Mouse (Mus musculus) CH12.LX (cell line): ENCODE measurements around the gene Olfr458. TPM values are rescaled to one million over a fixed set of nuclear protein-coding genes. Genes with fewer than 3 reads are reported as not detected.

Experiments
- DNase-seq: peaks from one replicate; pipeline ENCODE4 v3.0.0-alpha.2; 2013; ENCODE audit errors: extremely low read depth
- H3K27ac ChIP-seq: 2 replicates; pipeline ENCODE4 v1.5.1; 2012; ENCODE audit warnings: low read depth, mild to moderate bottlenecking, control low read depth, moderate library complexity; ENCODE audit not compliant: insufficient read depth
- H3K27me3 ChIP-seq: replicated peaks from 2 replicates; pipeline ENCODE3; 2012; ENCODE audit warnings: inconsistent platforms
- H3K36me3 ChIP-seq, 2 experiments: replicated peaks in 1 of 2; 2 replicates each; pipeline versions ENCODE3 to v1.6.1; 2012; ENCODE audit warnings: inconsistent platforms in 1 of 2, low read length in 1 of 2, mild to moderate bottlenecking in 1 of 2, mixed read lengths in 1 of 2, moderate library complexity in 1 of 2; ENCODE audit not compliant: control insufficient read depth in 1 of 2, insufficient read depth in 1 of 2
- H3K4me1 ChIP-seq, 2 experiments: 2 replicates each; pipeline ENCODE4 v1.6.1; 2012; ENCODE audit warnings: inconsistent platforms in 1 of 2, moderate library complexity in 1 of 2; ENCODE audit not compliant: insufficient read depth in 2 of 2, control insufficient read depth in 1 of 2
- H3K4me2 ChIP-seq: 2 replicates; pipeline ENCODE4 v1.6.1; 2012; ENCODE audit warnings: low read depth, mild to moderate bottlenecking, control low read depth; ENCODE audit not compliant: poor library complexity, insufficient read depth, severe bottlenecking
- H3K4me3 ChIP-seq, 3 experiments: fragments of 150-350 bp in 1 of 3; sonication (generic) in 1 of 3; replicated peaks in 1 of 3; 2 replicates each; pipeline versions ENCODE3 to v1.5.1; 2011 to 2012; ENCODE audit warnings: low read depth in 2 of 3, low read length in 2 of 3, mild to moderate bottlenecking in 2 of 3, moderate library complexity in 2 of 3, control low read depth in 1 of 3, improper control_type of control experiment in 1 of 3, inconsistent platforms in 1 of 3, mixed read lengths in 1 of 3; ENCODE audit not compliant: poor library complexity in 1 of 3
- H3K79me2 ChIP-seq: replicated peaks from 2 replicates; pipeline ENCODE4 v1.6.1; 2012; ENCODE audit warnings: mild to moderate bottlenecking, moderate library complexity; ENCODE audit not compliant: control insufficient read depth, poor library complexity, insufficient read depth, severe bottlenecking; ENCODE audit errors: extremely low read depth
- H3K9ac ChIP-seq: 2 replicates; pipeline ENCODE4 v1.6.1; 2012; ENCODE audit warnings: low read depth, mild to moderate bottlenecking, control low read depth, moderate library complexity; ENCODE audit not compliant: insufficient read depth
- H3K9me3 ChIP-seq: replicated peaks from 2 replicates; pipeline ENCODE3; 2012; ENCODE audit warnings: low read length, inconsistent platforms, mixed read lengths
- BHLHE40 ChIP-seq: IDR thresholded peaks from 2 replicates; pipeline ENCODE4 v1.6.1; 2011; ENCODE audit warnings: mild to moderate bottlenecking, low read depth, low read length, improper control_type of control experiment
- CHD1 ChIP-seq: IDR thresholded peaks from 2 replicates; pipeline ENCODE4 v1.6.1; 2012; ENCODE audit warnings: low read depth, low read length, improper control_type of control experiment, inconsistent platforms
- CHD2 ChIP-seq: IDR thresholded peaks from 2 replicates; pipeline ENCODE4 v1.6.1; 2011; ENCODE audit warnings: low read length, improper control_type of control experiment
- EP300 ChIP-seq: IDR thresholded peaks from 2 replicates; pipeline ENCODE4 v1.6.1; 2011; ENCODE audit warnings: low read length, improper control_type of control experiment
- ETS1 ChIP-seq: conservative IDR thresholded peaks from 2 replicates; pipeline ENCODE4 v1.6.1; 2012; ENCODE audit warnings: low read depth, mild to moderate bottlenecking, inconsistent platforms, low read length, improper control_type of control experiment, moderate library complexity
- IRF4 ChIP-seq: IDR thresholded peaks from 2 replicates; pipeline ENCODE4 v1.6.1; 2014; ENCODE audit warnings: low read depth, mild to moderate bottlenecking, inconsistent platforms, low read length, improper control_type of control experiment
- JUN ChIP-seq: IDR thresholded peaks from 2 replicates; pipeline ENCODE4 v1.6.1; 2011; ENCODE audit warnings: low read depth, mild to moderate bottlenecking, low read length, improper control_type of control experiment, moderate library complexity; ENCODE audit not compliant: insufficient read depth
- KAT2A ChIP-seq: IDR thresholded peaks from 2 replicates; pipeline ENCODE4 v1.6.1; 2012; ENCODE audit warnings: low read length, improper control_type of control experiment, inconsistent platforms; ENCODE audit not compliant: insufficient replicate concordance
- MAX ChIP-seq: IDR thresholded peaks from 2 replicates; pipeline ENCODE4 v1.6.1; 2011; ENCODE audit warnings: low read length, improper control_type of control experiment
- MAZ ChIP-seq: IDR thresholded peaks from 2 replicates; pipeline ENCODE4 v1.6.1; 2012; ENCODE audit warnings: low read depth, mild to moderate bottlenecking, inconsistent platforms, low read length, improper control_type of control experiment, moderate library complexity
- MEF2A ChIP-seq: IDR thresholded peaks from 2 replicates; pipeline ENCODE4 v1.6.1; 2014; ENCODE audit warnings: low read depth, mild to moderate bottlenecking, inconsistent platforms, low read length, improper control_type of control experiment, borderline replicate concordance
- MXI1 ChIP-seq: IDR thresholded peaks from 2 replicates; pipeline ENCODE4 v1.6.1; 2011; ENCODE audit warnings: mild to moderate bottlenecking, low read depth, low read length, improper control_type of control experiment
- MYC ChIP-seq: IDR thresholded peaks from 2 replicates; pipeline ENCODE4 v1.6.1; 2011; ENCODE audit warnings: low read depth, mild to moderate bottlenecking, improper control_type of control experiment, low read length
- NELFE ChIP-seq: IDR thresholded peaks from 2 replicates; pipeline ENCODE4 v1.6.1; 2011; ENCODE audit warnings: low read depth, low read length, improper control_type of control experiment
- NRF1 ChIP-seq: IDR thresholded peaks from 2 replicates; pipeline ENCODE4 v1.6.1; 2014; ENCODE audit warnings: low read depth, mild to moderate bottlenecking, inconsistent platforms, low read length, improper control_type of control experiment, moderate library complexity
- POLR2A ChIP-seq: IDR thresholded peaks from 2 replicates; pipeline ENCODE4 v1.6.1; 2011; ENCODE audit warnings: low read depth, mild to moderate bottlenecking, improper control_type of control experiment, low read length
- RAD21 ChIP-seq: IDR thresholded peaks from 2 replicates; pipeline ENCODE4 v1.6.1; 2011; ENCODE audit warnings: low read depth, mild to moderate bottlenecking, low read length, improper control_type of control experiment, moderate library complexity
- RCOR1 ChIP-seq: conservative IDR thresholded peaks from 2 replicates; pipeline ENCODE4 v1.6.1; 2012; ENCODE audit warnings: low read depth, mild to moderate bottlenecking, inconsistent platforms, low read length, improper control_type of control experiment
- SIN3A ChIP-seq: IDR thresholded peaks from 2 replicates; pipeline ENCODE4 v1.6.1; 2012; ENCODE audit warnings: low read length, improper control_type of control experiment, inconsistent platforms
- SMC3 ChIP-seq: IDR thresholded peaks from 2 replicates; pipeline ENCODE4 v1.6.1; 2011; ENCODE audit warnings: low read depth, low read length, improper control_type of control experiment
- TBP ChIP-seq: conservative IDR thresholded peaks from 2 replicates; pipeline ENCODE4 v1.6.1; 2011; ENCODE audit warnings: low read depth, low read length, improper control_type of control experiment
- TCF12 ChIP-seq: IDR thresholded peaks from 2 replicates; pipeline ENCODE4 v1.6.1; 2014; ENCODE audit warnings: low read depth, mild to moderate bottlenecking, inconsistent platforms, low read length, improper control_type of control experiment
- UBTF ChIP-seq: IDR thresholded peaks from 2 replicates; pipeline ENCODE4 v1.6.1; 2012; ENCODE audit warnings: low read depth, mild to moderate bottlenecking, inconsistent platforms, low read length, improper control_type of control experiment, moderate library complexity
- ZKSCAN1 ChIP-seq: IDR thresholded peaks from 2 replicates; pipeline ENCODE4 v1.6.1; 2012; ENCODE audit warnings: low read depth, inconsistent platforms, low read length, improper control_type of control experiment, borderline replicate concordance
- ZMIZ1 ChIP-seq: IDR thresholded peaks from 2 replicates; pipeline ENCODE4 v1.6.1; 2012; ENCODE audit warnings: low read depth, mild to moderate bottlenecking, inconsistent platforms, low read length, improper control_type of control experiment
- ZNF384 ChIP-seq: IDR thresholded peaks from 2 replicates; pipeline ENCODE4 v1.6.1; 2012; ENCODE audit warnings: low read depth, low read length, improper control_type of control experiment, inconsistent platforms
- dilution Hi-C: fragments of 300-500 bp; cut with MboI; formaldehyde crosslinking; loops from 2 replicates; pipeline ENCODE4 v1.14.3; 2020; ENCODE audit warnings: low sequenced_read_pairs; ENCODE audit not compliant: extremely low pct_unique_long_range_greater_than_20kb, extremely low pct_ligation_motif_present
- in situ Hi-C: fragments of 300-500 bp; cut with MboI; formaldehyde crosslinking; loops from 3 replicates; pipeline ENCODE4 v1.14.3; 2019; ENCODE audit warnings: low sequenced_read_pairs, low pct_ligation_motif_present, low pct_unique_long_range_greater_than_20kb, mixed read lengths
- polyA plus RNA-seq: library from polyadenylated mRNA; unstranded; fragments of >175 nt; gene quantifications from 2 replicates; pipeline ENCODE4 v1.2.1, GENCODE M21; 2012; ENCODE audit warnings: low read depth; ENCODE audit not compliant: insufficient read length
- total RNA-seq, 2 experiments: library from RNA; depleted of rRNA; stranded (reverse); fragments of 300-350 nt in 1 of 2; fragments of >200 nt in 1 of 2; gene quantifications; 2 replicates each; pipeline ENCODE4 v1.2.3; 2012 to 2014

Olfr458 gene
- total and polyA plus RNA-seq, 3 experiments = not detected

- TF ChIP-seq NRF1 = no peak
- no peak for TF ChIP-seq CHD1
- TF ChIP-seq, all 38 proteins: peak for 0
- H3K9ac ChIP-seq = no peak within 1 kb of the TSS
- dilution Hi-C loops = no loop called here
- H3K4me2 ChIP-seq = no peak within 1 kb of the TSS
- H3K27me3 ChIP-seq = no peaks in the 10 kb centered on the region
- H3K9me3 ChIP-seq = no peaks in the 10 kb centered on the region
- H3K79me2 ChIP-seq = no peaks in the 10 kb centered on the region
- in situ Hi-C loops = no loop called here
- H3K36me3 ChIP-seq = no peaks in the 10 kb centered on the region
- H3K27ac ChIP-seq = no peak within 1 kb of the TSS
- DNase-seq = no peak
- no peak within 1 kb of the TSS for H3K4me3 ChIP-seq
- H3K4me1 ChIP-seq = no peaks in the 10 kb centered on the region
Measured at GRCm38 (mm10) chr6:42487114-42487513, 22.1 kb upstream of the Olfr458 start, which contains the start of gene Olfr456. Gene Olfr456 (minus strand): TSS chr6:42487214.

GRCm38 (mm10) chr6:42484633-42485032 lies 19.6 kb upstream of the Olfr458 start:
- dilution Hi-C loops = no loop called here

GRCm38 (mm10) chr6:42476235-42476634 lies 11.2 kb upstream of the Olfr458 start, which contains the start of gene Olfr457:
Gene Olfr457 (minus strand): TSS chr6:42476335.
- DNase-seq = no peak
- in situ Hi-C loops = no loop called here
- Histone ChIP-seq H3K27me3 (no peaks in the 10 kb centered on the region), H3K4me2 (no peak within 1 kb of the TSS), H3K27ac (no peak within 1 kb of the TSS), H3K4me1 (no peaks in the 10 kb centered on the region), H3K36me3 (no peaks in the 10 kb centered on the region), H3K4me3 (no peak within 1 kb of the TSS), H3K79me2 (no peaks in the 10 kb centered on the region), H3K9me3 (no peaks in the 10 kb centered on the region), H3K9ac (no peak within 1 kb of the TSS)
- dilution Hi-C loops = no loop called here
- TF ChIP-seq RAD21 = no peak
- TF ChIP-seq KAT2A = no peak
- TF ChIP-seq IRF4 = no peak
- TF ChIP-seq ZNF384 = no peak
- TF ChIP-seq POLR2A = no peak
- no peak for TF ChIP-seq SMC3
- no peak for TF ChIP-seq TCF12
- TF ChIP-seq CHD2 = no peak
- TF ChIP-seq MEF2A = no peak
- no peak for TF ChIP-seq ZMIZ1
- TF ChIP-seq BHLHE40 = no peak
- TF ChIP-seq MAX = no peak
- TF ChIP-seq JUN = no peak
- no peak for TF ChIP-seq ETS1
- TF ChIP-seq ZKSCAN1 = no peak
- no peak for TF ChIP-seq EP300
- TF ChIP-seq MXI1 = no peak
- TF ChIP-seq UBTF = no peak
- no peak for TF ChIP-seq NRF1
- TF ChIP-seq, all 38 proteins: peak for 0

More at GRCm38 (mm10) chr6:42484633-42485032, 19.6 kb upstream of the Olfr458 start:
- H3K79me2 ChIP-seq = no peaks in the 10 kb centered on the region
- no peak overlapping the region for H3K4me2 ChIP-seq
- H3K36me3 ChIP-seq = no peaks in the 10 kb centered on the region
- H3K4me1 ChIP-seq = no peaks in the 10 kb centered on the region
- TF ChIP-seq NRF1 (no peak), RAD21 (no peak), TBP (no peak), RCOR1 (no peak), KAT2A (no peak), MAZ (no peak), NELFE (no peak), MAX (no peak), UBTF (no peak), MXI1 (no peak), EP300 (no peak), SIN3A (no peak), MYC (no peak)
- H3K9me3 ChIP-seq = no peaks in the 10 kb centered on the region
- H3K9ac ChIP-seq = no peak overlapping the region
- no peaks in the 10 kb centered on the region for H3K27me3 ChIP-seq
- H3K27ac ChIP-seq = no peak overlapping the region
- in situ Hi-C loops = no loop called here
- no peak overlapping the region for H3K4me3 ChIP-seq
- no peak for DNase-seq
